Mouse (Mus musculus) lung, postnatal 0 days (tissue): ENCODE data around the gene Gmppb.

Experiments used
- CTCF ChIP-seq: IDR thresholded peaks from 2 replicates; pipeline ENCODE4 v1.5.1; 2016; ENCODE audit warnings: antibody characterized with exemption, mild to moderate bottlenecking
- EP300 ChIP-seq: IDR thresholded peaks from 2 replicates; pipeline ENCODE4 v1.6.1; 2016; ENCODE audit warnings: antibody characterized with exemption, mild to moderate bottlenecking, control low read depth

DNA sequence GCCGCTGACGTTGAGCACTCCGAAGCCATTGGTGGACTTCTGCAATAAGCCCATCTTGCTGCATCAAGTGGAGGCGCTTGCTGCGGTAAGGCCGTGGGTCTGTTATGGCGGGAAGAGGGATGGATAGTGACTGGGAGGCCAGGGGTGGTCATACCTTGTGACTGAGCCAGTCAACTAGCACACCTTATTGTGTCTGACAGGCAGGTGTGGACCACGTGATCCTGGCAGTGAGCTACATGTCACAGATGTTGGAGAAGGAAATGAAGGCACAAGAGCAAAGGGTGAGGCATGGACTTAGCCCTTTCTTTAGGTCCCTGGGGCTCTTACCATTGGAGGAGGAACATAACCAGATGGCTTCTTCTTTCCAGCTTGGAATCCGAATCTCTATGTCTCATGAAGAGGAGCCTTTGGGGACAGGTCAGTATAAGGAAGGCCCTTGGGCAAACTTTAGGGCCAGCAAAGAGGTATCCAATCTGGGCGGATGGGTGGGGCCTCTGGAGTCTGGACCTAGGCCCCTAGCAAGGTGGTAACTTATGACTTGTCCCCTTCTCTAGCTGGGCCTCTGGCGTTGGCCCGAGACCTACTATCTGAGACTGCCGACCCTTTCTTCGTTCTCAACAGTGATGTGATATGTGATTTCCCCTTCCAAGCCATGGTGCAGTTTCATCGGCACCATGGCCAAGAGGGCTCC lies 664 bp downstream of the Gmppb start:
- TF ChIP-seq EP300 (no peak), CTCF (no peak)
